In genomic region chr8:88780142-88780541, GRCm38 (mm10) we compare ENCODE assay signal across 23 mouse cellular contexts.
A peak's percentile ranks its signal among the peaks of the same experiment; 100 is the strongest.
DNase-seq lines count a peak whose midpoint lies in the region; ATAC-seq and TF ChIP-seq lines count a peak whose summit lies in the region.
"Had no signal": no experiment of that assay in that cellular context is flagged by ENCODE, and none has a peak within 500 bp of the region (broad histone marks: within the 10 kb centered on the region; RNA-seq: fewer than 3 reads in every experiment).

No protein-coding gene starts in this region.

- no peaks in the 10 kb centered on the region for H3K4me1 ChIP-seq in forebrain, embryonic 11.5 days (replicated peaks; ENCODE audit: control insufficient read depth, insufficient read depth, low read length)
- H3K4me1 ChIP-seq in forebrain, postnatal 0 days (ENCODE audit: insufficient read depth): no peaks in the 10 kb centered on the region; the same call in 1 of the 2 replicates
- no peaks in the 10 kb centered on the region for H3K4me1 ChIP-seq in lung, embryonic 14.5 days (ENCODE audit: insufficient read depth)
- 0 out of 2 replicates have a peak, but pooled peaks cover 3% of the 10 kb centered on the region for H3K4me1 ChIP-seq in lung, embryonic 16.5 days (replicated peaks; ENCODE audit: control insufficient read depth, insufficient read depth, low read length)
- H3K4me1 ChIP-seq in liver, postnatal 0 days (ENCODE audit: insufficient read depth): no peaks in the 10 kb centered on the region
- H3K4me1 ChIP-seq: embryonic facial prominence, embryonic 12.5 days had no signal

- H3K27me3 ChIP-seq in forebrain, embryonic 11.5 days (ENCODE audit: control insufficient read depth, insufficient read depth, low read length): no peaks in the 10 kb centered on the region
- no peaks in the 10 kb centered on the region for H3K27me3 ChIP-seq in forebrain, postnatal 0 days (ENCODE audit: insufficient read depth, low read length)
- no peaks in the 10 kb centered on the region for H3K27me3 ChIP-seq in lung, embryonic 14.5 days (ENCODE audit: insufficient read depth, low read length)
- H3K27me3 ChIP-seq in lung, embryonic 16.5 days (ENCODE audit: control insufficient read depth, insufficient read depth, low read depth, low read length): no peaks in the 10 kb centered on the region
- no peaks in the 10 kb centered on the region for H3K27me3 ChIP-seq in liver, postnatal 0 days (ENCODE audit: insufficient read depth, low read length)
- H3K27me3 ChIP-seq: embryonic facial prominence, embryonic 12.5 days had no signal

- H3K4me2 ChIP-seq in forebrain, embryonic 11.5 days (ENCODE audit: low read depth, low read length, severe bottlenecking): no peak overlapping the region
- no peak overlapping the region for H3K4me2 ChIP-seq in forebrain, postnatal 0 days (ENCODE audit: low read depth)
- H3K4me2 ChIP-seq in lung, embryonic 14.5 days: no peak overlapping the region
- no peak overlapping the region for H3K4me2 ChIP-seq in lung, embryonic 16.5 days (ENCODE audit: low read depth, low read length)
- H3K4me2 ChIP-seq in liver, postnatal 0 days (ENCODE audit: low read depth, low read length): no peak overlapping the region
- H3K4me2 ChIP-seq: embryonic facial prominence, embryonic 12.5 days; forebrain, embryonic 12.5 days had no signal

- no peak overlapping the region for H3K4me3 ChIP-seq in forebrain, embryonic 11.5 days (ENCODE audit: low read depth, low read length)
- no peak overlapping the region for H3K4me3 ChIP-seq in forebrain, postnatal 0 days (ENCODE audit: low read depth, low read length)
- H3K4me3 ChIP-seq in lung, embryonic 14.5 days (ENCODE audit: low read depth, low read length): no peak overlapping the region
- H3K4me3 ChIP-seq in lung, embryonic 16.5 days (ENCODE audit: low read length): no peak overlapping the region
- no peak overlapping the region for H3K4me3 ChIP-seq in liver, postnatal 0 days (ENCODE audit: low read depth, low read length)
- H3K4me3 ChIP-seq: embryonic facial prominence, embryonic 10.5 days; embryonic facial prominence, embryonic 12.5 days; forebrain, embryonic 12.5 days had no signal

- no peak overlapping the region for H3K27ac ChIP-seq in forebrain, embryonic 11.5 days (ENCODE audit: low read depth, low read length)
- H3K27ac ChIP-seq in forebrain, postnatal 0 days (ENCODE audit: low read depth, low read length): no peak overlapping the region
- H3K27ac ChIP-seq in lung, embryonic 14.5 days (ENCODE audit: low read depth): peak overlapping the region; percentile 60; the same call in 1 of the 2 replicates
- H3K27ac ChIP-seq in lung, embryonic 16.5 days (ENCODE audit: low read length): peak overlapping the region; percentile 12; the same call in 1 of the 2 replicates
- no peak overlapping the region for H3K27ac ChIP-seq in liver, postnatal 0 days (ENCODE audit: low read depth)
- H3K27ac ChIP-seq: embryonic facial prominence, embryonic 10.5 days; embryonic facial prominence, embryonic 12.5 days; forebrain, embryonic 12.5 days had no signal

- TF ChIP-seq EP300 in liver, postnatal 0 days (IDR thresholded peaks at IDR 0.05; ENCODE audit: low read depth): no peak

- 73% methylated on average over 3 of the region's 3 CpGs for WGBS in forebrain, embryonic 11.5 days
- WGBS in forebrain, postnatal 0 days: 82% methylated on average over 3 of the region's 3 CpGs
- WGBS in lung, embryonic 14.5 days: 62% methylated on average over 3 of the region's 3 CpGs
- WGBS in lung, embryonic 16.5 days: 62% methylated on average over 3 of the region's 3 CpGs
- WGBS in liver, postnatal 0 days (ENCODE audit: insufficient replicate concordance): 69% methylated on average over 3 of the region's 3 CpGs

- no peak for TF ChIP-seq CTCF in forebrain, postnatal 0 days (IDR thresholded peaks at IDR 0.05; ENCODE audit: low read depth)
- no peak for TF ChIP-seq CTCF in lung, embryonic 14.5 days (IDR thresholded peaks at IDR 0.05; ENCODE audit: low read depth)
- no peak for TF ChIP-seq CTCF in liver, postnatal 0 days (IDR thresholded peaks at IDR 0.05; ENCODE audit: low read depth)

- no peaks in the 10 kb centered on the region for H3K36me3 ChIP-seq in forebrain, embryonic 11.5 days (ENCODE audit: control insufficient read depth, insufficient read depth, low read length)
- no peaks in the 10 kb centered on the region for H3K36me3 ChIP-seq in forebrain, postnatal 0 days (ENCODE audit: insufficient read depth)
- no peaks in the 10 kb centered on the region for H3K36me3 ChIP-seq in lung, embryonic 14.5 days (ENCODE audit: insufficient read depth)
- H3K36me3 ChIP-seq in lung, embryonic 16.5 days (ENCODE audit: control insufficient read depth, insufficient read depth, low read length): no peaks in the 10 kb centered on the region
- no peaks in the 10 kb centered on the region for H3K36me3 ChIP-seq in liver, postnatal 0 days (replicated peaks; ENCODE audit: insufficient read depth, low read length)
- H3K36me3 ChIP-seq: embryonic facial prominence, embryonic 10.5 days; embryonic facial prominence, embryonic 12.5 days; forebrain, embryonic 12.5 days had no signal

- ATAC-seq in forebrain, embryonic 11.5 days (replicated peaks; ENCODE audit: low FRiP score): no peak
- no peak for ATAC-seq in forebrain, postnatal 0 days
- ATAC-seq in lung, embryonic 14.5 days (ENCODE audit: insufficient read depth): peak; percentile 60; the same call in 1 of the 2 replicates
- ATAC-seq in lung, embryonic 16.5 days (ENCODE audit: low read depth): peak; percentile 45; the same call in 1 of the 2 replicates
- ATAC-seq in liver, postnatal 0 days: no peak
- ATAC-seq: activated CD4-positive, CD25-positive, alpha-beta regulatory T cell, adult 4 months; CD4-positive, CD25-positive, alpha-beta regulatory T cell, adult 4 months; forebrain, embryonic 14.5 days; forebrain, embryonic 16.5 days had no signal

- H3K9me3 ChIP-seq in forebrain, embryonic 11.5 days (ENCODE audit: control insufficient read depth, low read length): no peaks in the 10 kb centered on the region
- no peaks in the 10 kb centered on the region for H3K9me3 ChIP-seq in forebrain, postnatal 0 days (ENCODE audit: low read length)
- H3K9me3 ChIP-seq in lung, embryonic 14.5 days (ENCODE audit: low read depth, low read length): no peaks in the 10 kb centered on the region
- no peaks in the 10 kb centered on the region for H3K9me3 ChIP-seq in lung, embryonic 16.5 days (ENCODE audit: control insufficient read depth, low read length)
- no peaks in the 10 kb centered on the region for H3K9me3 ChIP-seq in liver, postnatal 0 days (ENCODE audit: low read length)
- H3K9me3 ChIP-seq: embryonic facial prominence, embryonic 10.5 days; embryonic facial prominence, embryonic 12.5 days; forebrain, embryonic 12.5 days had no signal

- peak; percentile 37 for DNase-seq in forebrain, embryonic 11.5 days (ENCODE audit: low spot score)
- DNase-seq in forebrain, postnatal 0 days: no peak
- DNase-seq in lung, embryonic 14.5 days: peak; percentile 21
- DNase-seq in lung, postnatal 10 days: no peak
- DNase-seq in lung, postnatal 36 days: no peak
- DNase-seq in liver, postnatal 0 days: no peak
- DNase-seq: adrenal gland, adult 8-10 months; adrenal gland, postnatal 14 days; adrenal gland, postnatal 36 days; B cell, adult 2 months; cerebellum, adult 11-12 months; cerebellum, adult 2 months; cerebellum, adult 9-10 months; cerebellum, postnatal 10 days; cerebellum, postnatal 25 days had no signal

- H3K9ac ChIP-seq in forebrain, embryonic 11.5 days (ENCODE audit: low read length): no peak overlapping the region
- no peak overlapping the region for H3K9ac ChIP-seq in forebrain, postnatal 0 days
- no peak overlapping the region for H3K9ac ChIP-seq in lung, embryonic 14.5 days
- no peak overlapping the region for H3K9ac ChIP-seq in lung, embryonic 16.5 days (ENCODE audit: low read length)
- no peak overlapping the region for H3K9ac ChIP-seq in liver, postnatal 0 days (replicated peaks)
- H3K9ac ChIP-seq: embryonic facial prominence, embryonic 12.5 days; forebrain, embryonic 12.5 days had no signal

Comparison
In these comparisons a context has a peak if more than half of its experiments do, and no peak if none do; other contexts are left out.
1. DNase-seq: peak in forebrain, embryonic 11.5 days (single experiment) and lung, embryonic 14.5 days (single experiment); none in forebrain, postnatal 0 days (single experiment), lung, postnatal 10 days (single experiment), lung, postnatal 36 days (single experiment) and liver, postnatal 0 days (single experiment).
2. ATAC-seq: peak in lung, embryonic 14.5 days (single experiment) and lung, embryonic 16.5 days (single experiment); none in forebrain, embryonic 11.5 days (single experiment), forebrain, postnatal 0 days (single experiment) and liver, postnatal 0 days (single experiment).
3. H3K27ac ChIP-seq: peak in lung, embryonic 14.5 days (single experiment) and lung, embryonic 16.5 days (single experiment); none in forebrain, embryonic 11.5 days (single experiment), forebrain, postnatal 0 days (single experiment) and liver, postnatal 0 days (single experiment).